Mouse (Mus musculus) spleen, adult 2 months (tissue): ENCODE measurements around the gene Slc16a1.

ENCODE experiments used
- CTCF ChIP-seq: fragments of 200-500 bp; IDR thresholded peaks from 2 replicates; pipeline ENCODE4 v1.5.1; 2011; ENCODE audit warnings: mild to moderate bottlenecking, inconsistent platforms; ENCODE audit not compliant: insufficient read depth, insufficient read length, insufficient replicate concordance; ENCODE audit errors: extremely low read depth
- POLR2A ChIP-seq: fragments of 200-500 bp; IDR thresholded peaks from 2 replicates; pipeline ENCODE4 v1.6.1; 2011; ENCODE audit warnings: low read depth, low read length, inconsistent platforms

- TF ChIP-seq CTCF (no peak), POLR2A (no peak)
These were observed 2.8 kb downstream of the Slc16a1 start for GRCm38 (mm10) chr3:104641313-104641712.
